Mouse (Mus musculus) neural tube, embryonic 11.5 days (tissue): ENCODE measurements at regions not wholly inside any gene's neighbourhood (a gene's known extent, or its start where the extent isn't known, plus 50 kb on each side); places are given as distances from the start of the nearest gene placed in this dataset.

Source experiments
- ATAC-seq: fragments of 200-750 bp; cut with Nextera tagmentation; 2 replicates; pipeline ENCODE4 v1.8.0; 2017; ENCODE audit warnings: moderate number of reproducible peaks, mild to moderate bottlenecking, moderate TSS enrichment, moderate library complexity; ENCODE audit not compliant: insufficient read depth, low FRiP score, low TSS enrichment
- DNase-seq: peaks from one replicate; pipeline ENCODE4 v3.0.0-alpha.2; 2015; ENCODE audit warnings: low spot score
- H3K27ac ChIP-seq: fragments of 300-500 bp; sonication (generic); 2 replicates; pipeline ENCODE4 v1.5.1; 2014; ENCODE audit warnings: low read depth, mild to moderate bottlenecking, low read length
- H3K27me3 ChIP-seq: fragments of 300-500 bp; sonication (generic); 2 replicates; pipeline ENCODE4 v1.6.1; 2014; ENCODE audit warnings: mild to moderate bottlenecking, low read length, mixed read lengths; ENCODE audit not compliant: control insufficient read depth, insufficient read depth
- H3K36me3 ChIP-seq: fragments of 300-500 bp; sonication (generic); 2 replicates; pipeline ENCODE4 v1.6.1; 2014; ENCODE audit warnings: mild to moderate bottlenecking, low read length, moderate library complexity, mixed read lengths; ENCODE audit not compliant: control insufficient read depth, insufficient read depth
- H3K4me1 ChIP-seq: fragments of 300-500 bp; sonication (generic); 2 replicates; pipeline ENCODE4 v1.6.1; 2014; ENCODE audit warnings: low read length, mixed read lengths; ENCODE audit not compliant: control insufficient read depth, insufficient read depth
- H3K4me2 ChIP-seq: fragments of 300-500 bp; sonication (generic); 2 replicates; pipeline ENCODE4 v1.6.1; 2014; ENCODE audit warnings: low read depth, mild to moderate bottlenecking, moderate library complexity
- H3K4me3 ChIP-seq: fragments of 300-500 bp; sonication (generic); 2 replicates; pipeline ENCODE4 v1.5.1; 2014; ENCODE audit warnings: low read depth, low read length
- H3K9ac ChIP-seq: fragments of 300-500 bp; sonication (generic); 2 replicates; pipeline ENCODE4 v1.6.1; 2014; ENCODE audit warnings: mild to moderate bottlenecking, low read length
- H3K9me3 ChIP-seq: fragments of 300-500 bp; sonication (generic); 2 replicates; pipeline ENCODE4 v1.6.1; 2016; ENCODE audit warnings: low read length; ENCODE audit not compliant: control insufficient read depth
- WGBS: fragments of 180-500 bp; shearing (Covaris S2); extraction: QIAGEN DNeasy Blood & Tissue Kit; methylation state at CpG from one replicate; pipeline ENCODE4 v1.1.7; 2014; 5-methylcytosine and 5-hydroxymethylcytosine counted together

GRCm38 (mm10) chr4:99459436-99459835, 163.7 kb downstream of the Gm12689 start:
- Histone ChIP-seq H3K9me3 (no peaks in the 10 kb centered on the region; the same call in 1 of the 2 replicates), H3K4me3 (no peak overlapping the region), H3K9ac (no peak overlapping the region), H3K4me2 (no peak overlapping the region), H3K27me3 (peaks cover 53% of the 10 kb centered on the region), H3K36me3 (no peaks in the 10 kb centered on the region), H3K27ac (no peak overlapping the region), H3K4me1 (no peaks in the 10 kb centered on the region)
- peak; percentile 88 for DNase-seq
- WGBS, result 5% methylated on average over 14 of the region's 14 CpGs
- ATAC-seq, result peak; percentile 95

DNA sequence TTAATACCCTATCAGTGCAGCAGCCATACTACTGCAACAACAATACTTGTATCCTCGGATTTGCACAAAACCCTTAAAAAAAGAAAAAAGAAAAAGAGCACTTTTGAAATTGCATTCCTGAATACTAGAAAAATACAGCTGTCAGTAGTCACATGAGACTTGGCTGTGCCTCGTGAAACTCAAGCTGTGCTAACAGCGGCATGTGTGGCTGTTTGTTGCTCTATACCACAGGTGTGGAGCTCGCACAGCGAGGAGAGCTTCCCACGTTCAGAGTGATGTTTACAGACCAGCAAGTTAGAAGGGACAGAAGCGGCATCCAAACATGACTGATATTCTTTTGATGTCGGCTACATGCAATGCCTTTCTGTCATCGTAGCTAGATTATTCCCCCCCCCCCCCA, 169.8 kb downstream of the Gm12689 start:
- peaks cover 26% of the 10 kb centered on the region for H3K27me3 ChIP-seq
- H3K9me3 ChIP-seq, result no peaks in the 10 kb centered on the region; the same call in 1 of the 2 replicates
- no peak for ATAC-seq
- WGBS, result 64% methylated on average over 9 of the region's 9 CpGs
- no peak overlapping the region for H3K4me3 ChIP-seq
- no peak for DNase-seq
- no peak overlapping the region for H3K4me2 ChIP-seq
- no peak overlapping the region for H3K9ac ChIP-seq
- no peaks in the 10 kb centered on the region for H3K36me3 ChIP-seq
- H3K4me1 ChIP-seq, result no peaks in the 10 kb centered on the region
- H3K27ac ChIP-seq, result no peak overlapping the region

- no peaks in the 10 kb centered on the region for H3K4me1 ChIP-seq
- peak; percentile 38 for DNase-seq
- no peak overlapping the region for H3K27ac ChIP-seq
- H3K4me3 ChIP-seq, result no peak overlapping the region
- H3K4me2 ChIP-seq, result no peak overlapping the region
- no peaks in the 10 kb centered on the region for H3K27me3 ChIP-seq
- H3K36me3 ChIP-seq, result no peaks in the 10 kb centered on the region
- 32% methylated on average over 11 of the region's 11 CpGs for WGBS
- H3K9me3 ChIP-seq, result no peaks in the 10 kb centered on the region
- no peak overlapping the region for H3K9ac ChIP-seq
- no peak for ATAC-seq
Measured at GRCm38 (mm10) chr4:99475701-99476218, 180.1 kb downstream of the Gm12689 start.

- no peak overlapping the region for H3K4me3 ChIP-seq
- no peak for ATAC-seq
- H3K27me3 ChIP-seq, result no peaks in the 10 kb centered on the region
- 72% methylated on average over 4 of the region's 4 CpGs for WGBS
- no peak overlapping the region for H3K4me2 ChIP-seq
- H3K36me3 ChIP-seq, result no peaks in the 10 kb centered on the region
- no peak for DNase-seq
- no peak overlapping the region for H3K27ac ChIP-seq
- no peak overlapping the region for H3K9ac ChIP-seq
- no peaks in the 10 kb centered on the region for H3K9me3 ChIP-seq
- H3K4me1 ChIP-seq, result no peaks in the 10 kb centered on the region
Measured at GRCm38 (mm10) chr4:99484271-99484670, 171.8 kb upstream of the Foxd3 start.

GRCm38 (mm10) chr4:99491536-99492514, 164.3 kb upstream of the Foxd3 start:
- ATAC-seq, result no peak
- H3K4me3 ChIP-seq, result no peak overlapping the region
- 76% methylated on average over 12 of the region's 12 CpGs for WGBS
- no peak for DNase-seq
- no peaks in the 10 kb centered on the region for H3K4me1 ChIP-seq
- no peak overlapping the region for H3K27ac ChIP-seq
- H3K36me3 ChIP-seq, result no peaks in the 10 kb centered on the region
- H3K9ac ChIP-seq, result no peak overlapping the region
- H3K27me3 ChIP-seq, result peaks cover 2% of the 10 kb centered on the region
- H3K4me2 ChIP-seq, result no peak overlapping the region
- no peaks in the 10 kb centered on the region for H3K9me3 ChIP-seq

DNA sequence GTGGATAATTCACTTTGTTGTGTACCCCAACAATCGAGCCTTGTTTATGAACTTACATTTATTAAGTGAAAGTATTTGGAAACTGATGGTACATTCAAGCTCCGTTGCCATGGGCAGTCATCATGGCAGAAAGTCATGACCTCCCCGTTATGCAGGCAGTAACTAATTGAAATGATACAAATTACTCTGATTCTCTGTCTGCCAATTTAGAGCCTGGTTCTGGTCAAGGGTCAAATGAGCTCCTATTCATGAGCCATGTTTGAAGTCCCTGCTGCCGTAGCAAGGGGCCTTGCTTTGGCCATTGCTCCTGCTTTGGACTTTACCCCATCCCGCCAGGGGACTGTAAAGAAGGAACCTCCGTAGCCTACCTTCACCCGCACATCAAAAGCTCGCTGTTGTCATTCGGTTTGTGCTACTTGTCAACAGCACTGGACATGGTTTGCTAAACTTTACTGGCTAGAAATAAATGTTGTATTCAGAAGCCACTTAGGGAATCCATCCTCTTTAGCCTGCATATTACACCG, 152.8 kb upstream of the Foxd3 start:
- no peak for DNase-seq
- Histone ChIP-seq H3K4me3 (no peak overlapping the region), H3K9me3 (no peaks in the 10 kb centered on the region), H3K9ac (no peak overlapping the region), H3K4me1 (no peaks in the 10 kb centered on the region), H3K36me3 (no peaks in the 10 kb centered on the region), H3K4me2 (no peak overlapping the region), H3K27me3 (peaks cover 19% of the 10 kb centered on the region), H3K27ac (no peak overlapping the region)
- WGBS, result 46% methylated on average over 10 of the region's 10 CpGs
- no peak for ATAC-seq

DNA sequence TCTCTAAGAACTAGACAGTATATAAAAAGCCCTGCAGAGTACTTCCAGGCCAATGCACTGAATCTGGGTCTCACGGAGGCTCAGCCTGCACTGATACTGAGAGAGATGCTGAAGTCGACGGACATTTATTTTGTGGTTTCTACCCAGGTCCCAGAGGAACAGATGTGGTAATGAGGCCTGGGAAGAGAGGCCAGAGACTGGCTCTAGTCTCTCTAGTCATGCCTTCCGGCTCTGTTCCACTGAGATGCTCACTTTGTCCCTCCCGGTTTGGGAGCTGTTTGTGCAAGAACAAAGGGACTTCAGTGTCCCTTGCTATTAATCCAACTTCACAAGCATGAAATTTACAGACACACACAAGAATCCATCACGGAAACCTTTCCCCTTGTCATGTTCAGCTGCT, 144.1 kb upstream of the Foxd3 start:
- Histone ChIP-seq H3K9me3 (no peaks in the 10 kb centered on the region), H3K4me3 (no peak overlapping the region), H3K27me3 (no peaks in the 10 kb centered on the region), H3K36me3 (no peaks in the 10 kb centered on the region), H3K27ac (no peak overlapping the region), H3K4me1 (no peaks in the 10 kb centered on the region), H3K9ac (no peak overlapping the region), H3K4me2 (no peak overlapping the region)
- ATAC-seq (no peak), DNase-seq (no peak)
- 44% methylated on average over 6 of the region's 6 CpGs for WGBS

GRCm38 (mm10) chr4:99516883-99517282, 139.2 kb upstream of the Foxd3 start:
- Histone ChIP-seq H3K27ac (no peak overlapping the region), H3K27me3 (no peaks in the 10 kb centered on the region), H3K9me3 (no peaks in the 10 kb centered on the region), H3K36me3 (no peaks in the 10 kb centered on the region), H3K4me2 (no peak overlapping the region), H3K4me3 (no peak overlapping the region), H3K4me1 (no peaks in the 10 kb centered on the region), H3K9ac (no peak overlapping the region)
- ATAC-seq, result no peak
- DNase-seq, result no peak
- WGBS, result 80% methylated on average over 3 of the region's 3 CpGs

GRCm38 (mm10) chr4:99527441-99527840, 128.7 kb upstream of the Foxd3 start:
- H3K4me2 ChIP-seq, result no peak overlapping the region
- no peak overlapping the region for H3K27ac ChIP-seq
- no peak overlapping the region for H3K9ac ChIP-seq
- H3K27me3 ChIP-seq, result no peaks in the 10 kb centered on the region
- H3K9me3 ChIP-seq, result no peaks in the 10 kb centered on the region
- 92% methylated on average over 12 of the region's 12 CpGs for WGBS
- no peaks in the 10 kb centered on the region for H3K4me1 ChIP-seq
- DNase-seq (no peak), ATAC-seq (no peak)
- no peak overlapping the region for H3K4me3 ChIP-seq
- H3K36me3 ChIP-seq, result no peaks in the 10 kb centered on the region
